Mouse (Mus musculus): ENCODE data around the gene Jph4. TPM values are rescaled to one million over a fixed set of nuclear protein-coding genes. Genes with fewer than 3 reads are reported as not detected.

The Jph4 gene
- polyA plus RNA-seq, 1 experiment from 2014 or later, result 1.1 TPM

- WGBS, result 81% methylated on average over 5 of the region's 5 CpGs
- H3K4me2 ChIP-seq (ENCODE audit: low read depth, low read length), result no peak overlapping the region
- H3K4me3 ChIP-seq (replicated peaks; ENCODE audit: low read length), result no peak overlapping the region
- no peaks in the 10 kb centered on the region for H3K36me3 ChIP-seq (ENCODE audit: control insufficient read depth, insufficient read depth, low read length)
- no peak overlapping the region for H3K9ac ChIP-seq (ENCODE audit: low read length)
- no peak overlapping the region for H3K27ac ChIP-seq (ENCODE audit: low read length)
- no peaks in the 10 kb centered on the region for H3K27me3 ChIP-seq (ENCODE audit: control insufficient read depth, insufficient read depth, low read length)
- no peaks in the 10 kb centered on the region for H3K4me1 ChIP-seq (ENCODE audit: control insufficient read depth, insufficient read depth, low read length)
- H3K9me3 ChIP-seq (replicated peaks; ENCODE audit: control insufficient read depth, low read length), result no peaks in the 10 kb centered on the region
- no peak for ATAC-seq (ENCODE audit: insufficient read depth, low FRiP score)
Measured at GRCm38 (mm10) chr14:55150985-55151384, 34.2 kb upstream of the Jph4 start.

GRCm38 (mm10) chr14:55149041-55149440 lies 32.3 kb upstream of the Jph4 start:
- H3K4me1 ChIP-seq (ENCODE audit: control insufficient read depth, insufficient read depth, low read length), result no peaks in the 10 kb centered on the region
- H3K4me3 ChIP-seq (replicated peaks; ENCODE audit: low read length), result no peak overlapping the region
- H3K9me3 ChIP-seq (replicated peaks; ENCODE audit: control insufficient read depth, low read length), result no peaks in the 10 kb centered on the region
- no peak overlapping the region for H3K4me2 ChIP-seq (ENCODE audit: low read depth, low read length)
- no peaks in the 10 kb centered on the region for H3K36me3 ChIP-seq (ENCODE audit: control insufficient read depth, insufficient read depth, low read length)
- no peak overlapping the region for H3K9ac ChIP-seq (ENCODE audit: low read length)
- WGBS, result 79% methylated on average over 5 of the region's 5 CpGs
- H3K27me3 ChIP-seq (ENCODE audit: control insufficient read depth, insufficient read depth, low read length), result no peaks in the 10 kb centered on the region
- no peak overlapping the region for H3K27ac ChIP-seq (ENCODE audit: low read length)
- ATAC-seq (ENCODE audit: insufficient read depth, low FRiP score), result no peak

GRCm38 (mm10) chr14:55148363-55148915 lies 31.7 kb upstream of the Jph4 start:
- ATAC-seq (ENCODE audit: insufficient read depth, low FRiP score), result no peak
- no peaks in the 10 kb centered on the region for H3K9me3 ChIP-seq (replicated peaks; ENCODE audit: control insufficient read depth, low read length)

GRCm38 (mm10) chr14:55146829-55147401 lies 30.2 kb upstream of the Jph4 start:
- H3K36me3 ChIP-seq (ENCODE audit: control insufficient read depth, insufficient read depth, low read length), result no peaks in the 10 kb centered on the region
- H3K4me3 ChIP-seq (replicated peaks; ENCODE audit: low read length), result no peak overlapping the region
- H3K9me3 ChIP-seq (replicated peaks; ENCODE audit: control insufficient read depth, low read length), result no peaks in the 10 kb centered on the region
- no peak overlapping the region for H3K4me2 ChIP-seq (ENCODE audit: low read depth, low read length)
- no peaks in the 10 kb centered on the region for H3K27me3 ChIP-seq (ENCODE audit: control insufficient read depth, insufficient read depth, low read length)
- ATAC-seq (ENCODE audit: insufficient read depth, low FRiP score), result no peak
- H3K9ac ChIP-seq (ENCODE audit: low read length), result no peak overlapping the region
- WGBS, result 76% methylated on average over 12 of the region's 12 CpGs
- H3K27ac ChIP-seq (ENCODE audit: low read length), result no peak overlapping the region
- H3K4me1 ChIP-seq (ENCODE audit: control insufficient read depth, insufficient read depth, low read length), result no peaks in the 10 kb centered on the region

More at GRCm38 (mm10) chr14:55148363-55148915, 31.7 kb upstream of the Jph4 start:
- WGBS, result 23% methylated on average over 5 of the region's 5 CpGs
- no peaks in the 10 kb centered on the region for H3K4me1 ChIP-seq (ENCODE audit: control insufficient read depth, insufficient read depth, low read length)
- H3K9ac ChIP-seq (ENCODE audit: low read length), result no peak overlapping the region
- no peak overlapping the region for H3K27ac ChIP-seq (ENCODE audit: low read length)
- no peaks in the 10 kb centered on the region for H3K27me3 ChIP-seq (ENCODE audit: control insufficient read depth, insufficient read depth, low read length)
- no peak overlapping the region for H3K4me3 ChIP-seq (replicated peaks; ENCODE audit: low read length)
- no peaks in the 10 kb centered on the region for H3K36me3 ChIP-seq (ENCODE audit: control insufficient read depth, insufficient read depth, low read length)
- no peak overlapping the region for H3K4me2 ChIP-seq (ENCODE audit: low read depth, low read length)

- Histone ChIP-seq H3K4me1 (ENCODE audit: control insufficient read depth, insufficient read depth, low read length) (no peaks in the 10 kb centered on the region), H3K36me3 (ENCODE audit: control insufficient read depth, insufficient read depth, low read length) (no peaks in the 10 kb centered on the region), H3K4me3 (replicated peaks; ENCODE audit: low read length) (no peak overlapping the region), H3K4me2 (ENCODE audit: low read depth, low read length) (no peak overlapping the region), H3K9me3 (replicated peaks; ENCODE audit: control insufficient read depth, low read length) (no peaks in the 10 kb centered on the region), H3K9ac (ENCODE audit: low read length) (no peak overlapping the region), H3K27ac (ENCODE audit: low read length) (no peak overlapping the region), H3K27me3 (ENCODE audit: control insufficient read depth, insufficient read depth, low read length) (no peaks in the 10 kb centered on the region)
- no peak for ATAC-seq (ENCODE audit: insufficient read depth, low FRiP score)
- 94% methylated on average over 1 of the region's 1 CpGs for WGBS
Measured at GRCm38 (mm10) chr14:55146324-55146723, 29.6 kb upstream of the Jph4 start.

- H3K27me3 ChIP-seq (ENCODE audit: control insufficient read depth, insufficient read depth, low read length), result no peaks in the 10 kb centered on the region
- ATAC-seq (ENCODE audit: insufficient read depth, low FRiP score), result peak; percentile 86; the same call in 1 of the 2 replicates
- 34% methylated on average over 7 of the region's 7 CpGs for WGBS
- H3K27ac ChIP-seq (ENCODE audit: low read length), result peak overlapping the region; percentile 74; the same call in 1 of the 2 replicates
- H3K36me3 ChIP-seq (ENCODE audit: control insufficient read depth, insufficient read depth, low read length), result no peaks in the 10 kb centered on the region
- H3K4me2 ChIP-seq (ENCODE audit: low read depth, low read length), result no peak overlapping the region
- H3K9me3 ChIP-seq (replicated peaks; ENCODE audit: control insufficient read depth, low read length), result no peaks in the 10 kb centered on the region
- H3K9ac ChIP-seq (ENCODE audit: low read length), result no peak overlapping the region; the same call in 1 of the 2 replicates
- no peak overlapping the region for H3K4me3 ChIP-seq (replicated peaks; ENCODE audit: low read length)
- 0 out of 2 replicates have a peak, but pooled peaks cover 2% of the 10 kb centered on the region for H3K4me1 ChIP-seq (ENCODE audit: control insufficient read depth, insufficient read depth, low read length)
Measured at GRCm38 (mm10) chr14:55139313-55139712, 22.6 kb upstream of the Jph4 start.

GRCm38 (mm10) chr14:55135676-55136075 lies 18.9 kb upstream of the Jph4 start:
- no peaks in the 10 kb centered on the region for H3K36me3 ChIP-seq (ENCODE audit: control insufficient read depth, insufficient read depth, low read length)
- no peak overlapping the region for H3K27ac ChIP-seq (ENCODE audit: low read length)
- WGBS, result 73% methylated on average over 8 of the region's 8 CpGs
- no peaks in the 10 kb centered on the region for H3K9me3 ChIP-seq (replicated peaks; ENCODE audit: control insufficient read depth, low read length)
- no peak overlapping the region for H3K4me2 ChIP-seq (ENCODE audit: low read depth, low read length)
- H3K4me3 ChIP-seq (replicated peaks; ENCODE audit: low read length), result no peak overlapping the region
- H3K9ac ChIP-seq (ENCODE audit: low read length), result no peak overlapping the region
- H3K4me1 ChIP-seq (ENCODE audit: control insufficient read depth, insufficient read depth, low read length), result 0 out of 2 replicates have a peak, but pooled peaks cover 2% of the 10 kb centered on the region
- H3K27me3 ChIP-seq (ENCODE audit: control insufficient read depth, insufficient read depth, low read length), result no peaks in the 10 kb centered on the region
- ATAC-seq (ENCODE audit: insufficient read depth, low FRiP score), result no peak

GRCm38 (mm10) chr14:55126521-55126920 lies 9.8 kb upstream of the Jph4 start:
- H3K27me3 ChIP-seq (ENCODE audit: control insufficient read depth, insufficient read depth, low read length), result no peaks in the 10 kb centered on the region
- no peaks in the 10 kb centered on the region; the same call in 1 of the 2 replicates for H3K4me1 ChIP-seq (ENCODE audit: control insufficient read depth, insufficient read depth, low read length)
- no peak overlapping the region for H3K4me3 ChIP-seq (replicated peaks; ENCODE audit: low read length)
- 79% methylated on average over 7 of the region's 7 CpGs for WGBS
- H3K9ac ChIP-seq (ENCODE audit: low read length), result no peak overlapping the region
- no peak for ATAC-seq (ENCODE audit: insufficient read depth, low FRiP score)
- no peaks in the 10 kb centered on the region for H3K9me3 ChIP-seq (replicated peaks; ENCODE audit: control insufficient read depth, low read length)
- no peak overlapping the region for H3K27ac ChIP-seq (ENCODE audit: low read length)
- H3K4me2 ChIP-seq (ENCODE audit: low read depth, low read length), result no peak overlapping the region
- H3K36me3 ChIP-seq (ENCODE audit: control insufficient read depth, insufficient read depth, low read length), result no peaks in the 10 kb centered on the region

GRCm38 (mm10) chr14:55125711-55126110 lies 9.0 kb upstream of the Jph4 start:
- ATAC-seq (ENCODE audit: insufficient read depth, low FRiP score), result no peak
- Histone ChIP-seq H3K4me1 (ENCODE audit: control insufficient read depth, insufficient read depth, low read length) (no peaks in the 10 kb centered on the region; the same call in 1 of the 2 replicates), H3K9ac (ENCODE audit: low read length) (no peak overlapping the region), H3K4me2 (ENCODE audit: low read depth, low read length) (no peak overlapping the region), H3K36me3 (ENCODE audit: control insufficient read depth, insufficient read depth, low read length) (no peaks in the 10 kb centered on the region), H3K9me3 (replicated peaks; ENCODE audit: control insufficient read depth, low read length) (no peaks in the 10 kb centered on the region), H3K27ac (ENCODE audit: low read length) (no peak overlapping the region), H3K27me3 (ENCODE audit: control insufficient read depth, insufficient read depth, low read length) (no peaks in the 10 kb centered on the region; the same call in 1 of the 2 replicates), H3K4me3 (replicated peaks; ENCODE audit: low read length) (no peak overlapping the region)
- WGBS, result 76% methylated on average over 5 of the region's 5 CpGs
